Mouse (Mus musculus): ENCODE measurements at regions not wholly inside any gene's neighbourhood (a gene's known extent, or its start where the extent isn't known, plus 50 kb on each side); places are given as distances from the start of the nearest gene placed in this dataset.

- no peak for TF ChIP-seq CTCF (IDR thresholded peaks at IDR 0.05; ENCODE audit: borderline replicate concordance, control insufficient read depth, extremely low read depth, insufficient read depth, low read length, poor library complexity)
- no peak for TF ChIP-seq POLR2A (IDR thresholded peaks at IDR 0.05; ENCODE audit: control insufficient read depth, extremely low read depth, insufficient read depth, low read length, poor library complexity)
- no peaks in the 10 kb centered on the region for H3K4me1 ChIP-seq (replicated peaks; ENCODE audit: control insufficient read depth, insufficient read depth, low read length)
- H3K27me3 ChIP-seq (ENCODE audit: control insufficient read depth, insufficient read depth, low read length), result no peaks in the 10 kb centered on the region
- peak; percentile 43 for DNase-seq
- H3K4me3 ChIP-seq (ENCODE audit: control insufficient read depth, insufficient read depth, low read length), result no peak overlapping the region
- no peak overlapping the region for H3K27ac ChIP-seq (ENCODE audit: control insufficient read depth, insufficient read depth, low read length)
- no peaks in the 10 kb centered on the region for H3K36me3 ChIP-seq (ENCODE audit: control insufficient read depth, insufficient read depth, low read length)
- WGBS, result 38% methylated on average over 1 of the region's 1 CpGs
These were observed 91.2 kb downstream of the Rnf138rt1 start for GRCm38 (mm10) chrX:163669886-163670285.
